Comparison of ENCODE assay signal across 20 mouse cellular contexts in genomic region chr7:123224076-123224475, GRCm38 (mm10). TPM values are rescaled to one million over a fixed set of nuclear protein-coding genes. Genes with fewer than 3 reads are reported as not detected.
"Had no signal": no experiment of that assay in that cellular context is flagged by ENCODE, and none has a peak within 500 bp of the region (broad histone marks: within the 10 kb centered on the region; RNA-seq: fewer than 3 reads in every experiment).

No protein-coding gene starts in this region.

- DNase-seq: left cerebral cortex, postnatal 4 days; liver, postnatal 0 days; lung, embryonic 14.5 days; right cerebral cortex, adult 18-20 months; right cerebral cortex, postnatal 14 days; right cerebral cortex, postnatal 4 days; thymus, adult 2 months; thymus, postnatal 14 days; thymus, postnatal 4 days had no signal

- H3K9me3 ChIP-seq: limb, embryonic 12.5 days; limb, embryonic 15.5 days; midbrain, embryonic 12.5 days; midbrain, embryonic 15.5 days; neural tube, embryonic 12.5 days; neural tube, embryonic 15.5 days had no signal

- H3K4me1 ChIP-seq: midbrain, embryonic 15.5 days; neural tube, embryonic 12.5 days had no signal

- H3K4me2 ChIP-seq: limb, embryonic 12.5 days; limb, embryonic 15.5 days; liver, embryonic 11.5 days; lung, embryonic 14.5 days; midbrain, embryonic 12.5 days; midbrain, embryonic 15.5 days; neural tube, embryonic 12.5 days; neural tube, embryonic 15.5 days had no signal

- H3K27me3 ChIP-seq: limb, embryonic 12.5 days; limb, embryonic 15.5 days; midbrain, embryonic 12.5 days; midbrain, embryonic 15.5 days; neural tube, embryonic 12.5 days; neural tube, embryonic 15.5 days had no signal

- H3K27ac ChIP-seq: limb, embryonic 12.5 days; limb, embryonic 15.5 days; liver, embryonic 14.5 days; macrophage; midbrain, embryonic 12.5 days; midbrain, embryonic 15.5 days; neural tube, embryonic 12.5 days; neural tube, embryonic 15.5 days; stomach, postnatal 0 days had no signal

- ATAC-seq: liver, postnatal 0 days; lung, postnatal 0 days; midbrain, embryonic 15.5 days had no signal

- H3K36me3 ChIP-seq: limb, embryonic 12.5 days; limb, embryonic 15.5 days; midbrain, embryonic 12.5 days; midbrain, embryonic 15.5 days; neural tube, embryonic 12.5 days; neural tube, embryonic 15.5 days had no signal

- H3K9ac ChIP-seq: limb, embryonic 12.5 days; limb, embryonic 15.5 days; liver, embryonic 14.5 days; liver, postnatal 0 days; lung, embryonic 14.5 days; midbrain, embryonic 12.5 days; midbrain, embryonic 15.5 days; neural tube, embryonic 12.5 days; neural tube, embryonic 15.5 days had no signal

- H3K4me3 ChIP-seq: limb, embryonic 12.5 days; limb, embryonic 15.5 days; midbrain, embryonic 12.5 days; midbrain, embryonic 15.5 days; neural tube, embryonic 12.5 days; neural tube, embryonic 15.5 days had no signal

RNA-seq across cellular contexts. Expression of gene Slc5a11, which starts 9.5 kb away (rescaled TPM):
- polyA plus RNA-seq: limb, embryonic 15.5 days; lung, postnatal 0 days had no signal
